Mouse (Mus musculus) heart, adult 2 months (tissue): ENCODE data around the gene Cbx6.

Source experiments
- CTCF ChIP-seq: fragments of 200-600 bp; IDR thresholded peaks from 2 replicates; pipeline ENCODE4 v1.8.1; 2022; ENCODE audit warnings: antibody characterized with exemption, mild to moderate bottlenecking, moderate library complexity
- POLR2A ChIP-seq: fragments of 200-500 bp; IDR thresholded peaks from 2 replicates; pipeline ENCODE4 v1.6.1; 2011; ENCODE audit warnings: mild to moderate bottlenecking, low read depth, low read length, control low read depth; ENCODE audit not compliant: insufficient read depth

GRCm38 (mm10) chr15:79796256-79796655 lies 38.2 kb downstream of the Cbx6 start:
- no peak for TF ChIP-seq CTCF
- no peak for TF ChIP-seq POLR2A
